Mouse (Mus musculus) kidney, adult 2 months (tissue): ENCODE data around the gene Pik3r6.

Experiments used
- CTCF ChIP-seq: fragments of 200-500 bp; conservative IDR thresholded peaks from 2 replicates; pipeline ENCODE4 v1.5.1; 2011; ENCODE audit warnings: low read depth, mild to moderate bottlenecking, control low read depth, low read length, moderate library complexity, mixed read lengths; ENCODE audit not compliant: insufficient read depth, insufficient read length
- POLR2A ChIP-seq: fragments of 200-500 bp; IDR thresholded peaks from one replicate; pipeline ENCODE4 v1.6.1; 2011; ENCODE audit warnings: low read depth, low read length, control low read depth

DNA sequence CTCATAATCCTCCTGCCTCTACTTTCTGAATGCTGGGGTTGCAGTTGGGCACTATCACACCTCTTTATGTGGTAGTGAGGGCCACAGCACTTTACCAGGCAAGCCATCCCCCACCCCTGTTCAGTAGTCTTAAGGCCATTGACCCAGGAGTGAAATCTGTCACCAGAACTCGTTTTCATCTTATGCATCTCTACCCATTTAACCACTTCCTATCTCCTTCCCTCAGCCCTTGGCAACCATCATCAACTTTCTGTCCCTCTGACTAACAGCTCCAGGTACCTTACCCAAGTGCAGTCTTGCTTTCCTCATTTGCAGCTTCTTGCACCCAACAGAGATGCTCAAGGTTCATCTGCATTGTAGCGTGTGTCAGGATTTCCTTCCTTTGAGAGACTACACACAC lies 37.7 kb upstream of the Pik3r6 start:
- TF ChIP-seq POLR2A = no peak
- no peak for TF ChIP-seq CTCF
